Mouse (Mus musculus) splenic B cell, adult 2 months (primary cell): ENCODE measurements around the gene Nanog.

Experiments used
- DNase-seq: peaks from one replicate; pipeline ENCODE4 v3.0.0-alpha.2; 2011; ENCODE audit warnings: low read depth, low spot score
- H3K27me3 ChIP-seq: 2 replicates; pipeline ENCODE4 v1.6.1; 2012; ENCODE audit warnings: mild to moderate bottlenecking, low read length, moderate library complexity, mixed read lengths; ENCODE audit not compliant: control insufficient read depth, poor library complexity, insufficient read depth, severe bottlenecking
- H3K36me3 ChIP-seq: 2 replicates; pipeline ENCODE4 v1.6.1; 2012; ENCODE audit warnings: mild to moderate bottlenecking, low read length, moderate library complexity, mixed read lengths; ENCODE audit not compliant: control insufficient read depth, poor library complexity, insufficient read depth, severe bottlenecking

Gene Nanog

GRCm38 (mm10) chr6:122763844-122764445 lies 56.7 kb downstream of the Nanog start:
- Histone ChIP-seq H3K36me3 (no peaks in the 10 kb centered on the region), H3K27me3 (no peaks in the 10 kb centered on the region)
- DNase-seq, result no peak
